Mouse (Mus musculus): ENCODE measurements around the gene Apold1. TPM values are rescaled to one million over a fixed set of nuclear protein-coding genes. Genes with fewer than 3 reads are reported as not detected.

The Apold1 gene
- polyA plus RNA-seq, 1 experiment, result not detected

DNA sequence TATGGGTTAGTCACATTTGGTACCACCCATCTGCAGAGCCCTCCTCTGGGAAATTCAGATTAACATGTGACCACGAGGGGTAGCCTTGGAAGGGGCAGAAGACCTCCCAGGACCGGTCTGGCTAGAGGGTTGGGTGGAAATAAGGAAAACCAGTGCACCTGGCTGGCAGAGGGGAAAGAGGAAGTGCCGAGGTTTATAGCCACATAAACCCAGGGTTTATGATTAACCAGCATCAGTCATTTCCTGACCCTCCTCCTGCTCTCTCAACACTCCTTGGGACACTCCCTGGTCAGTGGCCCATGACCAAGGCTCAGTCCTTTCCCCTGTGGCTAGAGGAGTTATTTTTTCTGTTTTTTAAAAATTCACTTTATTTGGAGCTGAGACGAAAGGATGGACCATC lies 47.7 kb downstream of the Apold1 start:
- no peak overlapping the region for H3K27ac ChIP-seq (ENCODE audit: insufficient read depth, low read depth, low read length)
- H3K4me1 ChIP-seq (ENCODE audit: control insufficient read depth, insufficient read depth, low read length), result no peaks in the 10 kb centered on the region
- TF ChIP-seq POLR2A (IDR thresholded peaks at IDR 0.05; ENCODE audit: insufficient read depth, low read depth, low read length) (no peak), CTCF (IDR thresholded peaks at IDR 0.05; ENCODE audit: insufficient read depth, low read depth, low read length) (no peak)
- H3K4me3 ChIP-seq (ENCODE audit: insufficient read depth, low read depth, low read length), result no peak overlapping the region
- 91% methylated on average over 4 of the region's 4 CpGs for WGBS

Other genes with a start within 250 kb of the Apold1 start
- not detected in 2 replicates for gene Dusp16, start 189.1 kb upstream of the Apold1 start, polyA plus RNA-seq (2012; ENCODE audit: insufficient read depth, insufficient read length, low replicate concordance, missing spikeins)
- gene Crebl2, start 151.6 kb upstream of the Apold1 start, polyA plus RNA-seq (2012; ENCODE audit: insufficient read depth, insufficient read length, low replicate concordance, missing spikeins), result not detected in 2 replicates
- not detected in 2 replicates for gene Gpr19, start 83.1 kb upstream of the Apold1 start, polyA plus RNA-seq (2012; ENCODE audit: insufficient read depth, insufficient read length, low replicate concordance, missing spikeins)
- gene Cdkn1b, start 61.3 kb upstream of the Apold1 start, polyA plus RNA-seq (2012; ENCODE audit: insufficient read depth, insufficient read length, low replicate concordance, missing spikeins), result 69.9 TPM in 1 of 2 replicates, not detected in the other
- gene Ddx47, start 29.9 kb downstream of the Apold1 start, polyA plus RNA-seq (2012; ENCODE audit: insufficient read depth, insufficient read length, low replicate concordance, missing spikeins), result not detected in 2 replicates
- not detected in 2 replicates for gene Gprc5a, start 83.9 kb downstream of the Apold1 start, polyA plus RNA-seq (2012; ENCODE audit: insufficient read depth, insufficient read length, low replicate concordance, missing spikeins)
- gene Gprc5d, start 136.6 kb downstream of the Apold1 start, polyA plus RNA-seq (2012; ENCODE audit: insufficient read depth, insufficient read length, low replicate concordance, missing spikeins), result not detected in 2 replicates
- 357 TPM in 1 of 2 replicates, not detected in the other for gene Fam234b, start 216.3 kb downstream of the Apold1 start, polyA plus RNA-seq (2012; ENCODE audit: insufficient read depth, insufficient read length, low replicate concordance, missing spikeins)
- not detected in 2 replicates for gene Hebp1, start 216.3 kb downstream of the Apold1 start, polyA plus RNA-seq (2012; ENCODE audit: insufficient read depth, insufficient read length, low replicate concordance, missing spikeins)